Mouse (Mus musculus) cortical plate, adult 2 months (tissue): ENCODE results near the gene Mt1. TPM values are rescaled to one million over a fixed set of nuclear protein-coding genes. Genes with fewer than 3 reads are reported as not detected.
"Not testable (repeated sequence)": the region's sequence is repeated elsewhere in the genome, so short reads cannot be mapped to it uniquely, and the experiment has no call there.

Experiments used
- H3K27ac ChIP-seq: fragments of 200-500 bp; 2 replicates; pipeline ENCODE4 v1.5.1; 2012; ENCODE audit warnings: low read length, control low read depth, inconsistent platforms; ENCODE audit not compliant: insufficient read depth
- H3K4me1 ChIP-seq: fragments of 200-500 bp; 2 replicates; pipeline ENCODE4 v1.6.1; 2011; ENCODE audit warnings: low read length; ENCODE audit not compliant: control insufficient read depth, insufficient read depth
- H3K4me3 ChIP-seq: fragments of 200-500 bp; 2 replicates; pipeline ENCODE4 v1.5.1; 2011; ENCODE audit warnings: mild to moderate bottlenecking, low read length, control low read depth; ENCODE audit not compliant: insufficient read depth
- CTCF ChIP-seq: fragments of 200-500 bp; IDR thresholded peaks from 2 replicates; pipeline ENCODE4 v1.5.1; 2011; ENCODE audit warnings: mild to moderate bottlenecking, control low read depth, low read length; ENCODE audit not compliant: insufficient read depth; ENCODE audit errors: extremely low read depth
- POLR2A ChIP-seq: fragments of 200-500 bp; IDR thresholded peaks from 2 replicates; pipeline ENCODE4 v1.6.1; 2011; ENCODE audit warnings: mild to moderate bottlenecking, low read length, control low read depth; ENCODE audit not compliant: insufficient read depth; ENCODE audit errors: extremely low read depth
- polyA plus RNA-seq: library from polyadenylated mRNA; depleted of rRNA; stranded (reverse); fragments of >200 nt; gene quantifications from 2 replicates; pipeline ENCODE4 v1.2.3, GENCODE M21; 2012; rRNA removed

Gene Mt1
- polyA plus RNA-seq, result 1,137 and 1,412 TPM in 2 replicates

GRCm38 (mm10) chr8:94178857-94179712 lies at the start of gene Mt1:
TSS of gene Mt1 (plus strand) at chr8:94179082.
- peak; percentile 99 for TF ChIP-seq POLR2A
- TF ChIP-seq CTCF, result no peak
- Histone ChIP-seq H3K4me3 (peak within 1 kb of the TSS; percentile 68), H3K27ac (peak within 1 kb of the TSS; percentile 17), H3K4me1 (no peaks in the 10 kb centered on the region; the same call in 1 of the 2 replicates)

GRCm38 (mm10) chr8:94129133-94129789 lies 49.6 kb upstream of the Mt1 start:
- Histone ChIP-seq H3K4me3 (no peak overlapping the region), H3K4me1 (peaks cover 3% of the 10 kb centered on the region; the same call in 1 of the 2 replicates), H3K27ac (no peak overlapping the region)
- TF ChIP-seq POLR2A (no peak), CTCF (no peak)

- no peak overlapping the region for H3K27ac ChIP-seq
- H3K4me3 ChIP-seq, result no peak overlapping the region
- TF ChIP-seq POLR2A (no peak), CTCF (no peak)
- peaks cover 3% of the 10 kb centered on the region; the same call in 1 of the 2 replicates for H3K4me1 ChIP-seq
Observed at GRCm38 (mm10) chr8:94130126-94130525, 48.8 kb upstream of the Mt1 start.

- no peak overlapping the region for H3K4me3 ChIP-seq
- no peak overlapping the region for H3K27ac ChIP-seq
- peaks cover 3% of the 10 kb centered on the region; the same call in 1 of the 2 replicates for H3K4me1 ChIP-seq
- no peak for TF ChIP-seq CTCF
- TF ChIP-seq POLR2A, result no peak
Observed at GRCm38 (mm10) chr8:94132096-94132495, 46.8 kb upstream of the Mt1 start.

- H3K27ac ChIP-seq, H3K4me1 ChIP-seq, H3K4me3 ChIP-seq: not testable (repeated sequence)
Observed at GRCm38 (mm10) chr8:94134601-94135000, 44.3 kb upstream of the Mt1 start.

- TF ChIP-seq POLR2A (no peak), CTCF (no peak)
- no peaks in the 10 kb centered on the region for H3K4me1 ChIP-seq
- no peak overlapping the region for H3K27ac ChIP-seq
- H3K4me3 ChIP-seq, result no peak overlapping the region
Observed at GRCm38 (mm10) chr8:94135556-94135955, 43.3 kb upstream of the Mt1 start.

- no peaks in the 10 kb centered on the region for H3K4me1 ChIP-seq
Observed at GRCm38 (mm10) chr8:94136192-94136591, 42.7 kb upstream of the Mt1 start.

GRCm38 (mm10) chr8:94136933-94137332 lies 41.9 kb upstream of the Mt1 start, which contains the start of gene Mt4:
TSS of gene Mt4 (plus strand) at chr8:94137197.
- no peak within 1 kb of the TSS for H3K4me3 ChIP-seq
- no peak within 1 kb of the TSS for H3K27ac ChIP-seq
- no peaks in the 10 kb centered on the region for H3K4me1 ChIP-seq
- no peak for TF ChIP-seq CTCF
- no peak for TF ChIP-seq POLR2A

More at GRCm38 (mm10) chr8:94136192-94136591, 42.7 kb upstream of the Mt1 start:
- Histone ChIP-seq H3K27ac (no peak overlapping the region), H3K4me3 (no peak overlapping the region)
- TF ChIP-seq CTCF, result no peak
- no peak for TF ChIP-seq POLR2A

- no peak for TF ChIP-seq POLR2A
- no peak for TF ChIP-seq CTCF
Observed at GRCm38 (mm10) chr8:94140266-94140795, 38.6 kb upstream of the Mt1 start.

More at GRCm38 (mm10) chr8:94140266-94140795, 38.6 kb upstream of the Mt1 start:
- no peak overlapping the region for H3K4me3 ChIP-seq
- H3K27ac ChIP-seq, result no peak overlapping the region
- H3K4me1 ChIP-seq, result no peaks in the 10 kb centered on the region
